Mouse (Mus musculus): ENCODE data around the gene Elmo1.

Gene Elmo1

GRCm38 (mm10) chr13:20207126-20207525 is 116.7 kb downstream of the Elmo1 start:
- no peak for DNase-seq (ENCODE audit: low spot score)

DNA sequence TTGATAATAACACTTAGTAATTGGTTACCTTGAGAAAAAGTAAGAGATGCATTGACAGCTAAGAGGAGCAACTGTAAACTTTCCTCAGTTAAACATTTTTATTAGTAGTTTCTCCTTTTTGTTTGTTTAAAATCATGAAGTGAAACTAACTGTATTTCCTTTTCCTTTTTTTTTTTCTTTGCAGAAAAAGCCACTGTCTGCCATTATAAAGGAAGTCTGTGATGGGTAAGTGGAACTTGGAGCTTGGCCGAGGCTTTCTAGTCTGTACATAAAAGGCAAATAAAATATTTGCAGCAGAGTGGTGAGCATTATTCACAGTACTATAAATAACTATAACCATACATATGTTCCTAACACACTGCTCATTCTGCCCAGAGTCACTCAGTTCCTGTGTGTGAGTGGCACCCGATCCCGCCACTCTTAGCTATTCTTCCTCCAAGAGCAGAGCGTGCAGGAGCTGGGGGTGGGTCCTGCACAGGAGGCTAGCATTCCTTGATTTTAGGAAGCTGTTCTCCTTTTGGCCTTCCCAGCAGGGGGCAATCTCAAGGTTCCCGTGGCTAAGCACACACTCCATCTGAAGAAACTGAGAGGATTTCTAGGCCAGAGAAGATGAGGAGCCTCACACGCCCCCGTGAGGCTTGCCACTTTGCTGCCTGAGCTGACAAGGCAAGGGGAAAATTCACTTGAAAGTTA is 117.7 kb downstream of the Elmo1 start:
- DNase-seq (ENCODE audit: low spot score) = no peak

DNA sequence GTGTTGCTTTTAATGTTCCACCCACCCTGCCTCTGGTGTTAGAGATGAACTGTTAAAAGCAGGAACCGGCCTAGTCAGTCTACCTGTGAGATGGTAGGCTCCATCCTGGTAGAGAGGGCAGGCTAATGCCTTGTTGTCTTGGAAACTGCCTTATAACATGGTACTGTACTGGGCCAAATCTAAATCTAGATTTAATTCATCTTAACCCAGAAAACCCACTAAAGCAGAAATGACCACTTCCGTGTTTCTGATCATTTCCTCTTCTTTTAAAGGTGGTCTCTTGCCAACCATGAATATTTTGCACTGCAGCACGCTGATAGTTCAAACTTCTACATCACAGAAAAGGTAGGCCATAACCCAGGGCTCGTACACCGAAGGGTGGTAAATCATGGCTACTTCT is 118.5 kb downstream of the Elmo1 start:
- no peak for DNase-seq (ENCODE audit: low spot score)

DNA sequence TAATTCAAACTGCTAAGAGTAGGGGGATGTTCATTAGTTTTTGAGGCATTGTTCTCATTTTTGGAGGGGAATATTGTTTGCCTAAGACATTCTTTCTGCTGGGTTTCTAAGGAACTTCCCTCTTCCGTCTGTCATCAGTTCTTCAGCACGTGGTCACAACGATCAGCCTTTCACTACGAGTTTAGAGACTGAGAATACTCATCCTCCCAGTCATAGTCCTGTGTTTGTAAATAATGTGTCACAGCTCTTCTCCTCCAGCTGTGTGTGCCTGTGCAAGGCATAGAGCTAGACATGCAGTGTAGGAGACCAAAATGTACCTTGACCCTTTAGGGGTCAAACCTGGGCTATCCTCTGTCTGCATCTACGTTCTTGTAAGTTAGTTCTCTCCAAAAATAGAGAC is 121.4 kb downstream of the Elmo1 start:
- no peak for DNase-seq (ENCODE audit: low spot score)

- DNase-seq (ENCODE audit: low spot score) = no peak
Observed at GRCm38 (mm10) chr13:20212665-20213064, 122.3 kb downstream of the Elmo1 start.

GRCm38 (mm10) chr13:20213861-20214260 is 123.5 kb downstream of the Elmo1 start:
- no peak for DNase-seq (ENCODE audit: low spot score)

GRCm38 (mm10) chr13:20217453-20218090 is 127.2 kb downstream of the Elmo1 start:
- DNase-seq (ENCODE audit: low spot score) = no peak

GRCm38 (mm10) chr13:20218126-20218525 is 127.7 kb downstream of the Elmo1 start:
- DNase-seq (ENCODE audit: low spot score) = no peak

DNA sequence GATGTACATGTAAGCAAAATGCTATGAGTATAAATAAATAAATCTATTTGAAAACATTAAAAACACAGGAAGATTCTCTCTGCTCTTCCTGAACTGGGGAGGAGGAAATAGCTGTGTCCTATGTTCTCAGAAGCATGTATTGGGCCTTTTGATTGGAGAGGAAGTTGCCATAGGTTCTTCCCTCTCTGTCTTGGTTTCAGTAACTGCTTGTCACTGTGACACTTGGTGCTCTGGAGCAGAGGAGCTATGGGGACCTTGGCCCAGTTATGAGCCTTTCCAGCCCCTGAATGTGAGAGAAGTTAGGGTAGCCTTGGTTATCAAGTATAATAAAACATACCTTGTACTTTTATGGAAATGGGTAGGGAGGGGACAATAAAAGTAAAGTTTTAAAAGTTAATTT is 130.0 kb downstream of the Elmo1 start:
- DNase-seq (ENCODE audit: low spot score) = no peak

- no peak for DNase-seq (ENCODE audit: low spot score)
Observed at GRCm38 (mm10) chr13:20227923-20228705, 137.7 kb downstream of the Elmo1 start.

DNA sequence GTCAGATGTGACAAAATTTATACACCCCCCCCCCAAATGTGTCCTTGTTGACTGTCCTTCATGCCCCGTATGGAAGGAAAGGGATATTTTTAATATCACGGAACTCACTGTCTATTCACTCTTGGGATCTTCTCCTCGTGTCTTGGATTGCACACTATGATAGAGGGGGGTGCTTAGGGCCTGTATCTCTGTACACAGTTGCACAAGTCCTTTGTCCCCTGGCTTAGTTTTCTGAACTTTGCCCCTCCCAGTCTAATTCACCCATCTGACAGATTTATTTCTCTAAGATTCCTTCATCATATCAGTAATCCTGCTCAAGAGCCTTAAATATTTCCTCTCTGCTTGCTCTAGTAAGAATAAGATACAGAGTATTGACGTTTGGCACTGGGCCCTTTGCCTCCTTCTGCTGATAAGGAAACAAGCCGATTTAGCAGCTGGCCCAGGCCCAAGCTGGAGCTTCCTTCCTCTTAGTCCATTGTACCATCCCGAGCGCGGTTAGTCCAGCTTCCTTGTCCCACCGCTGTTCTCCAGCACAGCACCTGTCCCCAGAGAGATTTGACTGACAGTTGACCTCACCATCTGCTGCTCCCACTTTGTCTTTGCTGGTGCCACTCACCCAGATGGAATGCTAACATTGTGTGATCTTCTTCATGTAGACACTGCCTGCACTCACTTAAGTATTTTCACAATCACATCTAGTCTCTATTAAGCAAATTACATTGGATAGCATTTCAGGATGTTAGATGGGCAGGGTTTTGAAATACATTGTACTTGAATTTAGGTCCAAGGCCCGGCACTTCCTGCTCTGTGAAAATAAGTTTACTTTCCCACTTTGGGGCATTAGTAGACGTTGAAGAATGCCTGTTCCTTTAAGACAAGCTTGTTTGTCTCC is 141.7 kb downstream of the Elmo1 start:
- DNase-seq (ENCODE audit: low spot score) = peak; percentile 9

DNA sequence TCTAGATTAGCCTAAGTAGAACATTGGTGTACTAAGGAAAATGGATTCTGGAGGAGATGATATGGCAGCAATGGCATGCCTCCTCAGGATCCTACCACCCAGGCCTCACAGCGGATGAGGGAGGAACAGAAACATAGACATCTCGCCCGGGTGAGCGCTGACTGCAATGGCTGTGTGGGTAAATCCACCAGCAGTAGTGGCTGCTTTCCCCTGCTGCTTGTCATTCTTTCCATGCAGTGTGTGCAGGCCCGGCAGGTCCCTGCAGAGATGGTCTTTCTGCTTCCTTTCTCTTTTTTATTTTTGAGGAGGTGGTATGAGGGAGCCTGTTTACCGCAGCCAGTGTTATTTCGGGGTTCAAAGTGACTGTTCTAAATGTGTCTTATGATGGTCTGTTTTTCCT is 143.3 kb downstream of the Elmo1 start:
- no peak for DNase-seq (ENCODE audit: low spot score)

- DNase-seq (ENCODE audit: low spot score) = no peak
Observed at GRCm38 (mm10) chr13:20237615-20238014, 147.2 kb downstream of the Elmo1 start.

DNA sequence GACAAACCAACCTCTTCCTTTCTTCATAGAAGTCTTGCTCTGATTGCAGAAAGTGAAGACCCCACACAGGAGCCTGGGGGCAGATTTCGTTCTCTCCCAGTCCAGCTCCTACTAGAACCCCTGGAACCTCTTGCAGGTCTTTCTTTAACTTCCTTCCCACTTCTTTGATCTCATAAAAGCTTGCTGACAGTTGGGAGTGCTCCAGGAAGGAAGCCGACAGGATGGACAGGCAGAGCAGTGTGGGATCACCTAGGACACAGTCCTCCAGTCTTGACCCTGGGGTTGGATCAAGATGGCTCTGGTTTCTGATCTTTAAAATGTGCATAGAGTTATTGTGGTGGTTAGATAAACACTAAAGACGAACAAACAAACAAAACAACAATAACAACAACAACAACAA is 147.8 kb downstream of the Elmo1 start:
- DNase-seq (ENCODE audit: low spot score) = no peak

- DNase-seq (ENCODE audit: low spot score) = no peak
Observed at GRCm38 (mm10) chr13:20238743-20239142, 148.3 kb downstream of the Elmo1 start.

GRCm38 (mm10) chr13:20250069-20250668 is 159.8 kb downstream of the Elmo1 start:
- no peak for DNase-seq (ENCODE audit: low spot score)

DNA sequence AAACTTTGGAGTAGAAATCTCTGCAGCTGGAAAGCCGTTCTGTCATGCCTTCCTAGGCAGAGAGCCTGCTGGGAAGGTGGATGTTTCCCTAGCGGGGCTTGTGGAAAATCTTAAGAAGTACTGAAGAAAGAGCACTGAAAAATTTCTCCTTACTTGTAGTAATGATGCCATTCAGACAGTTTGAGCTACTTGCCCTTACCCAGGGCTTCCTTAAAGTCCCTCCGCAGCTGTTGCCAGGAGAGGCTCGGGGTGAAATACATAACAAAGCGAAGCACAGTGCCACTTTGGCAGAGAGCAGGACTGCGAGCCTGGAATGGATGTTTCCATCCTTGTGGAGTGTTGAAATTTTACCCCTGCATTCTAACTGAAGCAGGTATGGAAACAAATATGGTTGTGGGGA is 164.5 kb downstream of the Elmo1 start:
- DNase-seq (ENCODE audit: low spot score) = no peak

GRCm38 (mm10) chr13:20255380-20255779 is 165.0 kb downstream of the Elmo1 start:
- DNase-seq (ENCODE audit: low spot score) = no peak

- no peak for DNase-seq (ENCODE audit: low spot score)
Observed at GRCm38 (mm10) chr13:20256613-20257012, 166.2 kb downstream of the Elmo1 start.

- DNase-seq (ENCODE audit: low spot score) = no peak
Observed at GRCm38 (mm10) chr13:20257562-20258525, 167.4 kb downstream of the Elmo1 start.

DNA sequence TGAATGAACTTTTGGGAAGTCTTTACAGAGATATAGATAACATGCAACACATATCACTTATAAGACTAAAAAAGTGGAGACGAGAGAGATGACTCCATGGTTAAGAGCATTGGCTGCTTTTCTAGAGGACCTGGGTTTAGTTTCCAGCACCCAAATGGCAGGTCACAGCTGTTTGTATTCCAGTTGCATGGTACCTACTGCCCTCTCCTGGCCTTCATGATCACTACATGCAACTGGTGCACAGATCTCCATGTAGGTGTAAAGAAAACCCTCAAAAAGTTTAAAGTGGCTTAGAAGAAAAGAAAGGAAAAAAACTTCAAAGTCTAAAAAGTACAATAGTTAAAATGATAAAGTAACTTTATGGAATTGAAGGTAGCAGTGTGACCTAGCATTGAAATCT is 172.8 kb downstream of the Elmo1 start:
- no peak for DNase-seq (ENCODE audit: low spot score)
